Mouse (Mus musculus) midbrain, embryonic 12.5 days (tissue): Measurements from ENCODE around the gene Asb3. TPM values are rescaled to one million over a fixed set of nuclear protein-coding genes. Genes with fewer than 3 reads are reported as not detected.

ENCODE experiments used
- polyA plus RNA-seq: library from polyadenylated mRNA; unstranded; fragments of >200 nt; fragmentation: Nextera tagmentation; extraction: Ambion mirVana; gene quantifications from 2 replicates; pipeline ENCODE4 v1.2.1, GENCODE M21; 2016

Asb3 gene
- polyA plus RNA-seq, 1 experiment from 2014 or later = 31.4 TPM

Other genes with a start within 250 kb of the Asb3 start
- 14.1 and 16.3 TPM in 2 replicates for gene Acyp2, start 235.8 kb upstream of the Asb3 start, polyA plus RNA-seq
- 37.5 and 38.3 TPM in 2 replicates for gene Psme4, start 113.7 kb upstream of the Asb3 start, polyA plus RNA-seq
- gene Gpr75, start 58 bp upstream of the Asb3 start, polyA plus RNA-seq = 1.6 and 1.9 TPM in 2 replicates
- gene Erlec1, start 68.9 kb downstream of the Asb3 start, polyA plus RNA-seq = 10.8 and 11.4 TPM in 2 replicates
- gene Chac2, start 100.9 kb downstream of the Asb3 start, polyA plus RNA-seq = 16.7 and 16.8 TPM in 2 replicates